Mouse (Mus musculus) olfactory bulb, adult 2 months (tissue): ENCODE measurements around the gene Tecpr2. TPM values are rescaled to one million over a fixed set of nuclear protein-coding genes. Genes with fewer than 3 reads are reported as not detected.

Experiments used
- H3K27ac ChIP-seq: fragments of 200-500 bp; 2 replicates; pipeline ENCODE4 v1.5.1; 2012; ENCODE audit warnings: low read depth, low read length; ENCODE audit not compliant: insufficient read depth
- H3K4me1 ChIP-seq: fragments of 200-500 bp; 2 replicates; pipeline ENCODE4 v1.6.1; 2012; ENCODE audit warnings: low read length; ENCODE audit not compliant: control insufficient read depth, insufficient read depth
- H3K4me3 ChIP-seq: fragments of 200-500 bp; 2 replicates; pipeline ENCODE4 v1.5.1; 2012; ENCODE audit warnings: mild to moderate bottlenecking, low read depth, low read length, moderate library complexity; ENCODE audit not compliant: insufficient read depth
- CTCF ChIP-seq: fragments of 200-500 bp; IDR thresholded peaks from 2 replicates; pipeline ENCODE4 v1.5.1; 2012; ENCODE audit warnings: low read depth, mild to moderate bottlenecking, low read length, moderate library complexity; ENCODE audit not compliant: insufficient read depth
- POLR2A ChIP-seq: fragments of 200-500 bp; IDR thresholded peaks from 2 replicates; pipeline ENCODE4 v1.6.1; 2012; ENCODE audit warnings: mild to moderate bottlenecking, low read depth, low read length, moderate library complexity; ENCODE audit not compliant: insufficient read depth
- WGBS: fragments of 180-500 bp; shearing (Covaris S2); methylation state at CpG from one replicate; pipeline ENCODE4 v1.1.7; 2018; 5-methylcytosine and 5-hydroxymethylcytosine counted together
- polyA plus RNA-seq: library from polyadenylated mRNA; stranded (reverse); fragments of >200 nt; gene quantifications from 2 replicates; pipeline ENCODE4 v1.2.4, GENCODE M21; 2012; ENCODE audit warnings: low replicate concordance; ENCODE audit not compliant: missing spikeins, insufficient read depth, insufficient read length

Gene Tecpr2
- polyA plus RNA-seq, 1 experiment: not detected

DNA sequence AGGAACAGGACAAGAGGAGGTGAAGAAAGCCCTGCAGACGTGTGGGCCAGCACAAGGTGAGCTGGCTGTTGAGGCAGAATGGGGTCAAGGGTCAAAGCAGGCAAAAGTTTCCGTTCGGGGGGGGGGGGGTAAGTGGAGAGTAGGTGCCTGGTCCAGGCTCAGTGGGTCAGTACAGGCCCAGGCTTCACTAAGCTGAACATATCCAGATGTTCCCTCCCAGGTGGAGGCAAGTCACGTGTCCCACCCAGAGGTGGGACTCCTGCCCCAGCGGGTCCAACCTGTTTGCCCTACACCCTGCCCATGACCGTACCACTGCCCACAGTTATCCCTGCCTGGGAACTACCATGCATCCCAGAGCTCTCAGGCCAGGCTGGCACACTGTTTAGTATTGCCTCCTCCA lies 116.7 kb downstream of the Tecpr2 start:
- H3K4me1 ChIP-seq: peaks cover 22% of the 10 kb centered on the region
- no peak overlapping the region for H3K4me3 ChIP-seq
- H3K27ac ChIP-seq: no peak overlapping the region
- TF ChIP-seq POLR2A: no peak
- no peak for TF ChIP-seq CTCF
- 82% methylated on average over 6 of the region's 6 CpGs for whole genome bisulfite sequencing

- TF ChIP-seq CTCF: no peak
- no peak for TF ChIP-seq POLR2A
- Histone ChIP-seq H3K27ac (no peak overlapping the region), H3K4me1 (peaks cover 22% of the 10 kb centered on the region), H3K4me3 (no peak overlapping the region)
- 69% methylated on average over 5 of the region's 5 CpGs for WGBS
These were observed 117.3 kb downstream of the Tecpr2 start for GRCm38 (mm10) chr12:111006339-111006738.

DNA sequence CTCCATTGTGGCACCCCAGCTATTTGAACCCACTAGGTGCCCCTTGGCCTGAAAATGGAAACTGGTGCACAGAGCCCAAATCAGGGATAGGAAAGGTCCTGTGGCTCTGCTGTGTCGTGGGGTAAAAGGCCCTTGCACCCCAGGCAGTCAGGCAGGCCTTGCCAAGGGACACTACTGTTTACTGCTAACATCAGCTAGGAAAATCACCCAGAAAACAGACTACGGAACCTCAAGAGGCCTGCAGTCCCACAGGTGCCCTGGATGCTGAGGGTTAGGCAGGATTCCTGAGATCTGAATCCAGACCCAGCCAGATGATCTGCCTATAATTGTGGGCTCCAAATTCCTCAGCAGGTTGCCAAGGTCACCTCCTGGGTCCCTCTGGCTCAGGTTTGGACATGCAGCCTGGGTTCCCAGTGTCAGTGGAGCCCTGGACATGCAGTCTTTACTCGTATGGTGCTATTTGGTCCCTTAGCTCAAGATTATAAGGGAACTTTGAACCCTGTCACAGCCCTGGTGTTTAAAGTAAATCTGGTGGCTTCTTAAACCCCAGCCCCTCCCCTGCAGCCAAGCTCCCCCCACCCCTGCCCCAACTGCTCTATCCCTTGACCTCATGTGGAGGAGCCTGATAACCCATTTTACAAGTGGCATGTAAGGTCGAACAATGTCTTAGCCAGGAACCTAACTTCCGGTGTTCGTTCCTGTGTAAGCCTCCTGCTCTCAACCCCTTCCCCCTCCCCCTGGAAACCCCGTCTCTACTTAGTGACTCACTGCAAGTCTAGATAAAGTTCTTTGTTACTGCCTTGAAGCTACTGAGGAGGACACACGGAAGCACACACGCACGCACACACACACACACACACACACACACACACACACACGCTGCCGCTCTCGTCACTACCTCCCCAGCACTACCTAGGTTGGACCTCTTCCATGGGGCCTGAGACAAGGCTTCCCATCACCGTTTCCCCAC lies 118.4 kb downstream of the Tecpr2 start:
- Histone ChIP-seq H3K4me1 (peaks cover 22% of the 10 kb centered on the region), H3K4me3 (no peak overlapping the region), H3K27ac (no peak overlapping the region)
- WGBS: 58% methylated on average over 14 of the region's 14 CpGs
- TF ChIP-seq CTCF (no peak), POLR2A (no peak)

- WGBS: 65% methylated on average over 11 of the region's 11 CpGs
- Histone ChIP-seq H3K4me3 (no peak overlapping the region), H3K27ac (no peak overlapping the region), H3K4me1 (peaks cover 22% of the 10 kb centered on the region)
- TF ChIP-seq CTCF (no peak), POLR2A (no peak)
These were observed 119.7 kb downstream of the Tecpr2 start for GRCm38 (mm10) chr12:111008500-111009490.

- Histone ChIP-seq H3K27ac (no peak overlapping the region), H3K4me1 (peaks cover 22% of the 10 kb centered on the region), H3K4me3 (no peak overlapping the region)
- TF ChIP-seq CTCF: no peak
- 89% methylated on average over 6 of the region's 6 CpGs for WGBS
These were observed 120.7 kb downstream of the Tecpr2 start for GRCm38 (mm10) chr12:111009615-111010257.

- H3K4me1 ChIP-seq: 0 out of 2 replicates have a peak, but pooled peaks cover 2% of the 10 kb centered on the region
- H3K27ac ChIP-seq: no peak overlapping the region
- TF ChIP-seq CTCF: no peak
- no peak for TF ChIP-seq POLR2A
- H3K4me3 ChIP-seq: no peak overlapping the region
- 85% methylated on average over 3 of the region's 3 CpGs for WGBS
These were observed 127.7 kb downstream of the Tecpr2 start for GRCm38 (mm10) chr12:111016807-111017206.

- Histone ChIP-seq H3K4me3 (no peak overlapping the region), H3K4me1 (0 out of 2 replicates have a peak, but pooled peaks cover 2% of the 10 kb centered on the region), H3K27ac (no peak overlapping the region)
- no peak for TF ChIP-seq CTCF
- no peak for TF ChIP-seq POLR2A
- WGBS: 93% methylated on average over 11 of the region's 11 CpGs
These were observed 129.0 kb downstream of the Tecpr2 start for GRCm38 (mm10) chr12:111018068-111018467.

DNA sequence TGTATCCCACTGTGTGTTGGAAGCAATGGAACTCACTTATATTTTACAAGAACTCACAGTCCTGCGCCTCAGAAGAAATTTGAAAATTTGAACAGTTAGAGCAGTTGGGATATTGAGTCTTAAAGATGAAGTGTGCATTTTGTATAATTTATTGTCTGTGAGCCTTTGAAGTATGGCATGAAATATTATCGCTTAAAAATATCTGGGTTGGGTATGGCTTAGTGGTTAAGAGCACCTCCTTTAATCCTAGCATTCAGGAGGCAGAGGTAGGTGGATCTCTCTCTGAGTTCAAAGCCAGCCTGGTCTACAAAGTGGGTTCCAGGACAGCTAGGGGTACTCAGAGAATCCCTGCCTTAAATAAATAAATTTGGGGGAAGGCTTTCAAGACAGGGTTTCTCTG lies 130.0 kb downstream of the Tecpr2 start:
- Histone ChIP-seq H3K27ac (no peak overlapping the region), H3K4me3 (no peak overlapping the region), H3K4me1 (0 out of 2 replicates have a peak, but pooled peaks cover 2% of the 10 kb centered on the region)
- TF ChIP-seq POLR2A (no peak), CTCF (no peak)
- 94% methylated on average over 2 of the region's 2 CpGs for WGBS

- WGBS: 38% methylated on average over 1 of the region's 1 CpGs
- H3K4me3 ChIP-seq: no peak overlapping the region
- TF ChIP-seq POLR2A: no peak
- no peak for TF ChIP-seq CTCF
- H3K4me1 ChIP-seq: no peaks in the 10 kb centered on the region
- H3K27ac ChIP-seq: no peak overlapping the region
These were observed 132.1 kb downstream of the Tecpr2 start for GRCm38 (mm10) chr12:111021138-111021537.
